Mouse (Mus musculus) ovary, adult 2 months (tissue): ENCODE measurements around the gene Epha4. TPM values are rescaled to one million over a fixed set of nuclear protein-coding genes. Genes with fewer than 3 reads are reported as not detected.

Source experiments
- polyA plus RNA-seq: library from polyadenylated mRNA; depleted of rRNA; stranded (reverse); fragments of >200 nt; gene quantifications from 2 replicates; pipeline ENCODE4 v1.2.3, GENCODE M21; 2012; rRNA removed

Gene Epha4
- polyA plus RNA-seq = 6.4 and 10.8 TPM in 2 replicates

GRCm38 (mm10) chr1:77514963-77515650 lies at the start of gene Epha4:
Gene Epha4 (minus strand): TSS chr1:77515088.

